Mouse (Mus musculus) R1 (cell line): ENCODE data around the gene Itgb3bp.

Experiments used
- DNase-seq: peaks from one replicate; pipeline ENCODE4 v3.0.0-alpha.2; 2018; ENCODE audit warnings: low read depth, low spot score

Itgb3bp gene

GRCm38 (mm10) chr4:99931807-99932206, 2.2 kb upstream of the Itgb3bp start:
- DNase-seq, result no peak

DNA sequence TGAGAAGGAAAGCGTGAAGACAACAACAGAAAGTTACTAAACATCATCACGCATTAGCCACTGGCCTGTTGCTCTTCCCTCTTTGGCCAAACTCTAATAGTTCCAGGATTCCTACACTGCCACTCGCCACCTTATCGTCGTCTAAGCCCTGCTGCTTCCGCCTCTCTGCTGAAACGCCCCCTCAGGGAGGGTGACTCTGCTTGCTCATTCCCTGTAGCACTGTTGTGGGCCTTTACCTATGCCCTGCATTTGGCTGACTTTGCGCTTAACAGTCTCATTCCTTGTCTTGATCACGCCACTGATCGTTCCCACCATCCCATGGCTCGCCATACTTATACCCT, 1.6 kb upstream of the Itgb3bp start:
- DNase-seq, result no peak

GRCm38 (mm10) chr4:99930518-99931239, 1.1 kb upstream of the Itgb3bp start:
- DNase-seq, result no peak

DNA sequence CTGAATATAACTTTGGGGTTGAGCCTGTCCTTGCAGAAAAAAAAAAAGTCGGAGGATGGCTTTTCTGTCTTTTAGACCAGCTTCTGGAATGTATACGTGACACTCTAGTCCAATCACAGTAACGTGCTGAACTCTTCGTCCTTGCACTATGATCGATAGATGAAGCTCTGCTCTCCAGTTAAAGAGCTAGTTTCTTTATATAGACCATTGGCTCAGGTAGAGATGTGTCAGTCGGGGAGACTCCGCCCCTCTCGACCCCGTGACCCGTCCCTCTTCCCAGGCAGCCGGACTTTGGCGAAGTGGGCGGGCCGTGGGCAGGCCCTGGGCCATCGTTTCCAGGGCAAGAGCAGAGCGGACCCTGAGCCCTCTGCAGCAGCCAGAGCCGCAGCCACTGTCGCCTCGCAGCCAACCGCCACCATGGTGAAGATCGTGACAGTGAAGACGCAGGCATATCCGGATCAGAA, 432 bp downstream of the Itgb3bp start, which contains the start of gene Pgm1:
TSS of gene Pgm1 (plus strand) at position 266 of the 464 bp plus-strand sequence.
- DNase-seq, result peak; percentile 81

DNA sequence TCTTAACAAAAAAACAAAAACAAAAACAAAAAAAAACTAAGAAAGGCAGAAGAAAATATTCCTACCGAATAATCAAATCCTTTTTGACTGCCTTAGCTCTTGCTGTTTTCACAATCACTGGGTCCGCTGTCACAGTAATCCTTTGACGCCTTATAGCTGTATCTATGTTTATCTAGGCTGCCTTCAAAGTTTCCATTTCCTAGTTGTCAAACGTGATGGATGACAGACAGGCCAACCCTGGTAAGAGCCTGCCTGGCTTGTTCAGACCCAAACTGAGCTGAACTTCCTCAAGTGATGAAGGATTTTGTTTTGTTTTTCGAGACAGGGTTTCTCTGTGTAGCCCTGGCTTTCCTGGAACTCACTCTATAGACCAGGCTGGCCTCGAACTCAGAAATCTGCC, 1.1 kb downstream of the Itgb3bp start:
- no peak for DNase-seq

GRCm38 (mm10) chr4:99926380-99926779, 3.2 kb downstream of the Itgb3bp start:
- DNase-seq, result no peak

DNA sequence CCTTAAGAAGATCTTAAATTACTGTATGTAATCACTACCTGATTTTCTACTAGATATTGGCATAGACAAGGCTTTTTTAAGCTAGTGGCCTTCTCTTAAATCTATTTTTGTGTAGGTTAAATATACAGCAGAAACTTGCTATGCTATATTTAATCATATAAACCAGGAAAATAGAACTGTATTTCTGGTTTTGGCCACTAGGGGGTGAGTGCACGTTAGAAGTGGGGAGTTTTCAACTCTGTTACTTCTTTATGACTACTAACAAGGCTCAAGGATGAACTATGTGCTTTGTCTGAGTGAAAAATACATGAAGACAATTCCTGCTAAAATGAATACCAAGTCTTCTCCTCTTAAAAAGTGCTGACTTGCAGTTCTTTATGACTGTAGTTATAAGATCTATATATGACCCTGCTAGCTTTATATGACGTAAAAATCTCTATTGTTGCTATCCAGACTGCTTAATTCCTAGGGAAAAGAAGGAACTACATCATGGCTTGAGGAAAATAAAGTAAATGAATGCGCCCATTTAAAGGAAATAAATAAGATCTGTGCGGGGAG, 15.6 kb downstream of the Itgb3bp start:
- DNase-seq, result peak; percentile 45

GRCm38 (mm10) chr4:99882405-99882804, 47.2 kb downstream of the Itgb3bp start:
- DNase-seq, result no peak

- DNase-seq, result peak; percentile 11
Observed at GRCm38 (mm10) chr4:99881882-99882281, 47.7 kb downstream of the Itgb3bp start.

GRCm38 (mm10) chr4:99829094-99830073, 100.2 kb downstream of the Itgb3bp start, which contains the start of gene Efcab7:
Gene Efcab7, plus strand, starts transcription at chr4:99829198.
- peak; percentile 93 for DNase-seq

DNA sequence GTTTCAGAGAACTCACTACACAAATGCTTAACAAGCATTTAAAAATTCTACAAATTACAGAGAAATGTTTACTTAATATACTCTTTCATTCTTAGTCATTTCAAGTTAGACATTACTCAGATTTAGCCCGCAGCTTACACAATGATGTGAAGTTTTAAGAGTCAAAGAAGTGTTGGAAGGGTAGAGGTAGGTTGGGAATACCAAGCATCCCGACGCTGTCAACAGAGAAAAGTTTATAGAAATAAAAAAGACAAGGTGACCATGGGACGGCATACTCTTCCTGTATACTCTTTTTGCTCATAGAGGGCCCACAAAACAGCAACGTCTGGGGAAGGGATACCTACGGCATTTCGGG, 100.9 kb downstream of the Itgb3bp start:
- no peak for DNase-seq

DNA sequence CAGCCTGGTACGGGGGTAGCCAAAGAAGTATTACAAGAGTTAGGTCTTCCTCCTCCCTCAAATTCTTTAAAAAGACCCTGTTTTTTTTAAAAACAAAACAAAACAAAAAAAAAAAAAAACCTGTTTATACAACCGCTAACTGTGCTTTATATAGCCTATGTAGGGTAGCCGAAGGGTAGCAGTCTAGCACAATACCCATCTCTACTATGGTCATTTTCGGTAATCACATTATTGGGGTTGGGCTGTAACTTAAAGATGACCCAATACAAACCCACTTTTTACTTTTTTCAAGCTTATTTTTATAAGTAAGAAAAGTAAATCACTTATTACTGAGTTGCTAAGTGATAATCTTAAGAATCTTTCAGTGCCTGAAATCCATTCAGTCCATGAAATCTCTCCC, 101.3 kb downstream of the Itgb3bp start:
- no peak for DNase-seq

DNA sequence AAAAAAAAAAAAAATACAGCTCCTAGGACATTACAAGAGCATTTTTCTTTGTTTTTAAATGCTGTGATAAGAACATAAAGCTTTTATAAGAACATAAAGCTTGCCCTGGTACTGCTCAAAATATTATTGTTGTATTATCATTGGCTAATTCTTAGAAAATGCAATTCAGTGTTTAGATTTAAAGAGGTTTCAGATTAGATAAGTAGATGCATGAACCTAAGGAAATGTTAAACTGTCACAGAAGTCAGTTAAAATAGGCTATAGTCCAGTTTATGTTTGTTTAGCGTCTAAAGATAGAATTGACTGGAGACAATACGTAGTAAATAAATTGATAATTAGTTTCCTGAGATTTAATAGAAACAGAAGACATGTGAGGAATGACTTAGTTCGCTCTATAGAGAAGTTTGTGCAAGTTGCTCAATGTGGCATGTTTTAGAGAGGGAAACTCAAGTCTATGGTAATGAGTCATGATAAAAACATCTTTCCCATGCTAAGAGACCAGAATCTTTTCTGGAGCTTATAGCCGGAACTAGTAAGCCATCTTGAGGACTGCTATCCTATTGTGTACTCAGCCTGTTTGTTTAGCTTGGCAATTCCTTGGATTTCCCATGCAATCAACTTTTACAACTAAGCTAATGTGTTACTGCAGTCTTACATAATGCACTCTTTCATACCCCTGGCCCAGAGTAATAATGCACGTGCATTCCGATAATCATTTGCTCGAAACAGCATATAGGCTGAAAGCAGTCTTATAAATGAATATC, 112.7 kb downstream of the Itgb3bp start:
- DNase-seq, result no peak

DNA sequence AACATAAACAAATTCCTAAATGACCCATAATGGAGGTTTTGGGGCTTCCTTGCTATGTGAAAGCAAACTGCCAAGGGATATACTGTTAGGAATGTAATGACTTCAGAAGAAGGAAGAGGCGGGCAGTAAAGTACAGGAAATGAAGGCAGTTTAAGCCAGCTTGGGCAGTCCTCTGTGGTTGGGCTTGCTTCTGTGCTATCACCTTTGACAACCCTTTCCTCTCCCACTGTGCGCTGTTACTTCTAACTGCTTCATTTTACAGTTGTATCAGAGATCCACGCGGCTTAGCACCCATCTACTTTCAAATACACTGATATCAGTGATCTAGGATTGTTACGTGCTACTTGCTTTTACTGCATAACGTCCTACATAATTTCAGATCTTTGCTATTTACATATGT, 137.2 kb downstream of the Itgb3bp start:
- peak; percentile 18 for DNase-seq

DNA sequence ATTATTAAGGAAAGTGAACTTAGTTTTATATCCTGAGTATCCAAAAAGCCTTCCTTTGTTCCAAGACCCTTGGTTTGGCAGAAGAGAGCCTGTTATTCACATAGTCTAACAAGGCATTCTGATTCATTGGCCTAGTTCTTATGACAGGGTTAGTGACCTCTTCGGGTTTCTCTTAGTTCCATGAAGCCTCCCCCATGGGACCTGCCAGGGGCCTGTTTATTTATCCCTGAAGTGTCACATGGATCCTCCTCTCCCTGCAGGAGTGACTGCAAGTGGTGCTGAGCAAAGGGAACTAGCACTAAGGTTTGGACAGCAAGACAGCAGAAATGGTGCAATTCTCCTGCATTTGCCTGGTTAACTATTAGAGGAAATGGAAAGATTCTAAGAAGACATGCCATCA, 156.6 kb downstream of the Itgb3bp start:
- DNase-seq, result no peak

DNA sequence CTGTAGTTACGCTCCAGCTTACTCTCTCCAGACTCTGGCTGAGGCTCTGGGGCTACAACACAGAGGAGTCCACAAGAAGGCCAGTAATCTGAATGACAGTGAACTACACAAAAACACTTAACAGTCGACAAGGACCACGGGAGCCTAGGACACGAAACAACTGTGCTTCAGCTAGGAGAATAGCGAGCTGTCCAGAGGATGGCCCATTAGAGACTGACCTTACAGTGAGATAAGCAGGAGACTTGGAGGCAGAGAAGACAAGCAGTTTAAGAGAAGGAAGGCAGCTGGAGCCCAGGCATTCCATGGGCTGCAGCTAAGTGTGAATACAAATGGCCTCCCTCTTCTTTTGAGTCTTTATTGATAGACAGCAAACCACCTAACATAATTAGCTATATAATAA, 159.1 kb downstream of the Itgb3bp start:
- no peak for DNase-seq

GRCm38 (mm10) chr4:99766753-99767152, 162.9 kb downstream of the Itgb3bp start:
- peak; percentile 47 for DNase-seq

- no peak for DNase-seq
Observed at GRCm38 (mm10) chr4:99766303-99766702, 163.3 kb downstream of the Itgb3bp start.

DNA sequence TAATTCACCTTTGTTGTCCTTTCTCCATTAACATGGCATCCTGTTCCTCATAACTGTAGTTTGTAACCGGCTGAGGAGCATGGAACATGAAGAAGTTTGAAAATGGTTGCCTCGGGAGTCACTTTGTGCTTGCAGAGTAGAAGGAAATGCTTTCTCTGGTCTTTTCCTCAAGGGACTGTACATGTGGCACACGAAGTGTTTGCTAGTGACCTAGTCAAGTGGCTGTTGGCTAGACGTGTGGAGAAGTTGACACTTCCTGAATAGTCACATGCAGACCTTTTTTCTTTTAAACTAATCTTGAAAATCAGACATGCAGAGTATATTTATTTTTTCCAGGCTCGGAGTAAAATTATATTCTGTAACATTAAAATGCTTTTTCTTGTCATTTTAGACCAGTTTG, 177.2 kb downstream of the Itgb3bp start:
- DNase-seq, result no peak

DNA sequence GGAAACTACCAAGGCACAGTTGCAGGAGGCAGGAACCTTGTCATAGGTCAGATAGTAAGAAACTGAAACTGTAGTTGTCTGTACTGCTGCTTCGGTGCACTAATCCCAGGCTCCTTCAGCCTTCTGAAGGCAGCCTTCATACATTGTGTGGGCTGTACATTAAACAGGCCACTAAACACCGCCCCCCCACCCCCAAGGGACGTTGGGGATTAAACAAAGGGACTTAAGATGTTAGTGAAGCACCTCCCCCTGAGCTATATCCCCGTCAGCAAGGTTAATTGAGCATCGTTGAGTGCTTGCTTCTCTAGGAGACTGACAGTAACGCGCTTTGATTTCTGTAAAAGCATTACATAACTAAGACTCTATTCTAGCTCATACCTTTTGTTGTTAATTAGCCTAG, 189.8 kb downstream of the Itgb3bp start:
- peak; percentile 37 for DNase-seq

DNA sequence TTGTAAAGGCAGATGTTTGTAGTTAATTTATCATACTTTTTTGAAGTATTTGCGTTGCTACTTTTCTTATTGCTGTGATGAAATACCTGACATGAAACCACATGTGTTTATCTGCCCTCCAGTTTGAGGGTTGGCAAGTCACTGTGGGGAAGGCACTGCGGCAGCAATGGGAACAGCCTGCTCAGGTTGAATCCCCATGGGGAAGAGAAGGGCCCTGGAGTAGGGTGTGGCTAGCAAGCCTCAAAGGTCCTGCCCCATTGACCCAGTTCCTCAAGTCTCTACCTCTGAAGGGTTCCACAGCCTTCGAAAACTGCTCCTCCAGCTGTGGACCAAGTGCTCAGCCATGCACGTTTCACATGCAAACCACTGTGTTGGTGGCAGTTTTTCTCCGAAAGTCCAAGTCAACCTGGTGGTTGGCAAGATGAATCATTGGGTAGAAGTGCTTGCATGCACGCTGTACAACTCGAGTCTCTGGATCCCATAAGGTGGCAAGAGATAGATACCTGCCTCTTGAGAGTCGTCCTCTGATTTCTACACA, 203.6 kb downstream of the Itgb3bp start:
- no peak for DNase-seq
